Mouse (Mus musculus) heart, postnatal 0 days (tissue): ENCODE measurements around the gene Il25. TPM values are rescaled to one million over a fixed set of nuclear protein-coding genes. Genes with fewer than 3 reads are reported as not detected.
A peak's percentile ranks its signal among the peaks of the same experiment; 100 is the strongest.
"Not testable (repeated sequence)": the region's sequence is repeated elsewhere in the genome, so short reads cannot be mapped to it uniquely, and the experiment has no call there.

Experiments
- ATAC-seq: fragments of 200-750 bp; cut with Nextera tagmentation; 2 replicates; pipeline ENCODE4 v1.8.0; 2017; ENCODE audit warnings: low read depth, moderate number of reproducible peaks, moderate library complexity; ENCODE audit not compliant: insufficient read depth
- DNase-seq: peaks from one replicate; pipeline ENCODE4 v3.0.0-alpha.2; 2016; ENCODE audit warnings: low spot score
- H3K27ac ChIP-seq: fragments of 300-500 bp; sonication (generic); 2 replicates; pipeline ENCODE4 v1.5.1; 2014; ENCODE audit warnings: low read depth, mild to moderate bottlenecking
- H3K27me3 ChIP-seq: fragments of 300-500 bp; sonication (generic); 2 replicates; pipeline ENCODE4 v1.6.1; 2014; ENCODE audit warnings: low read length, mixed read lengths; ENCODE audit not compliant: control insufficient read depth, insufficient read depth
- H3K36me3 ChIP-seq: fragments of 300-500 bp; sonication (generic); replicated peaks from 2 replicates; pipeline ENCODE4 v1.6.1; 2014; ENCODE audit warnings: low read length, mixed read lengths; ENCODE audit not compliant: control insufficient read depth, insufficient read depth
- H3K4me1 ChIP-seq: fragments of 300-500 bp; sonication (generic); 2 replicates; pipeline ENCODE4 v1.6.1; 2014; ENCODE audit warnings: antibody characterized with exemption; ENCODE audit not compliant: control insufficient read depth, insufficient read depth
- H3K4me2 ChIP-seq: fragments of 300-500 bp; sonication (generic); 2 replicates; pipeline ENCODE4 v1.6.1; 2014; ENCODE audit warnings: low read depth, mild to moderate bottlenecking, low read length, moderate library complexity
- H3K4me3 ChIP-seq: fragments of 300-500 bp; sonication (generic); 2 replicates; pipeline ENCODE4 v1.5.1; 2014; ENCODE audit warnings: low read depth, low read length
- H3K9ac ChIP-seq: fragments of 300-500 bp; sonication (generic); replicated peaks from 2 replicates; pipeline ENCODE4 v1.6.1; 2014; ENCODE audit warnings: low read depth, low read length, mixed read lengths
- H3K9me3 ChIP-seq: fragments of 300-500 bp; sonication (generic); replicated peaks from 2 replicates; pipeline ENCODE4 v1.6.1; 2016; ENCODE audit warnings: low read length; ENCODE audit not compliant: control insufficient read depth
- CTCF ChIP-seq: IDR thresholded peaks from 2 replicates; pipeline ENCODE4 v1.5.1; 2016; ENCODE audit warnings: antibody characterized with exemption, control low read depth, low read depth
- EP300 ChIP-seq: IDR thresholded peaks from 2 replicates; pipeline ENCODE4 v1.6.1; 2016; ENCODE audit warnings: antibody characterized with exemption, low read depth
- WGBS: fragments of 180-500 bp; shearing (Covaris S2); extraction: QIAGEN DNeasy Blood & Tissue Kit; methylation state at CpG from one replicate; pipeline ENCODE4 v1.1.7; 2014; 5-methylcytosine and 5-hydroxymethylcytosine counted together
- polyA plus RNA-seq: library from polyadenylated mRNA; unstranded; fragments of >200 nt; fragmentation: Nextera tagmentation; extraction: Ambion mirVana; gene quantifications from 2 replicates; pipeline ENCODE4 v1.2.1, GENCODE M21; 2015
- total RNA-seq: library from RNA; depleted of rRNA; stranded (reverse); fragments of >200 nt; gene quantifications from 2 replicates; pipeline ENCODE4 v1.2.3, GENCODE M21; 2014; ENCODE audit warnings: low replicate concordance

The Il25 gene
- total and polyA plus RNA-seq, 2 experiments from 2014 or later: 0.11 TPM; not detected in 1

- Histone ChIP-seq H3K4me3 (peak overlapping the region; percentile 70), H3K4me1 (no peaks in the 10 kb centered on the region), H3K9ac (peak overlapping the region; percentile 98), H3K27me3 (no peaks in the 10 kb centered on the region), H3K27ac (peak overlapping the region; percentile 96), H3K36me3 (peaks cover 51% of the 10 kb centered on the region), H3K9me3 (no peaks in the 10 kb centered on the region), H3K4me2 (peak overlapping the region; percentile 58)
- no peak for TF ChIP-seq CTCF
- TF ChIP-seq EP300: 0 out of 2 replicates have a peak, but pooled peaks have one; percentile 14
- DNase-seq (no peak), ATAC-seq (no peak)
- WGBS: 33% methylated on average over 15 of the region's 15 CpGs
These were observed 32.5 kb downstream of the Il25 start for GRCm38 (mm10) chr14:54965044-54965443.

DNA sequence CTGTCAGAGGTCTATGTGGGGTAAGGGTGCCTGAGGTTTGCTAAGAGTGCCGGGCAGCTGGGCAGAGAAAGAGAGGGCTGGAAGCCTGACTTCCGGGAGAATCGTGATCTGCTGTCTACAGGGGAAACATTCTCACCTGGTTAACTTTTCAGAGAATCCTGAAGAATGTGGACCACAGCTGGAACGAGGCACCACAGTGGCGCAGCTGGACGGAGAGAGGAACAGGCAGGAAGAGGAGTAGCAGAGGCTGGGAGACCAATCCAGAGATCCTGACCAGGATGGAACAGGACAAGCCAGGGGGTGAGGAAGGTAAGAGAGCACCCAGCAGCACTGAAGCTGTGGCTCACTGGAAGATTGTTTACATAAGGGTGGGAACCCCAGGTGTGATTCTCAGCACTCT lies 33.1 kb downstream of the Il25 start:
- TF ChIP-seq CTCF (no peak), EP300 (no peak)
- 31% methylated on average over 6 of the region's 6 CpGs for WGBS

GRCm38 (mm10) chr14:54966320-54966977 lies 34.0 kb downstream of the Il25 start, which contains the start of gene Myh6:
Gene Myh6, minus strand, starts transcription at chr14:54966927.
- H3K4me1 ChIP-seq: no peaks in the 10 kb centered on the region
- ATAC-seq: peak; percentile 59
- TF ChIP-seq CTCF (no peak), EP300 (peak; percentile 95)
- no peaks in the 10 kb centered on the region for H3K9me3 ChIP-seq
- H3K36me3 ChIP-seq: peaks cover 49% of the 10 kb centered on the region
- H3K9ac ChIP-seq: peak within 1 kb of the TSS; percentile 98
- no peaks in the 10 kb centered on the region for H3K27me3 ChIP-seq
- DNase-seq: peak; percentile 97
- H3K27ac ChIP-seq: peak within 1 kb of the TSS; percentile 96
- WGBS: 34% methylated on average over 7 of the region's 7 CpGs
- H3K4me2 ChIP-seq: peak within 1 kb of the TSS; percentile 58
- H3K4me3 ChIP-seq: peak within 1 kb of the TSS; percentile 70

More for the DNA sequence above, 33.1 kb downstream of the Il25 start:
- H3K9ac ChIP-seq: peak overlapping the region; percentile 98
- H3K4me3 ChIP-seq: peak overlapping the region; percentile 70
- H3K27ac ChIP-seq: peak overlapping the region; percentile 96
- no peaks in the 10 kb centered on the region for H3K4me1 ChIP-seq
- H3K36me3 ChIP-seq: peaks cover 50% of the 10 kb centered on the region
- no peak for DNase-seq
- H3K27me3 ChIP-seq: no peaks in the 10 kb centered on the region
- H3K9me3 ChIP-seq: no peaks in the 10 kb centered on the region
- H3K4me2 ChIP-seq: peak overlapping the region; percentile 58
- ATAC-seq: no peak

DNA sequence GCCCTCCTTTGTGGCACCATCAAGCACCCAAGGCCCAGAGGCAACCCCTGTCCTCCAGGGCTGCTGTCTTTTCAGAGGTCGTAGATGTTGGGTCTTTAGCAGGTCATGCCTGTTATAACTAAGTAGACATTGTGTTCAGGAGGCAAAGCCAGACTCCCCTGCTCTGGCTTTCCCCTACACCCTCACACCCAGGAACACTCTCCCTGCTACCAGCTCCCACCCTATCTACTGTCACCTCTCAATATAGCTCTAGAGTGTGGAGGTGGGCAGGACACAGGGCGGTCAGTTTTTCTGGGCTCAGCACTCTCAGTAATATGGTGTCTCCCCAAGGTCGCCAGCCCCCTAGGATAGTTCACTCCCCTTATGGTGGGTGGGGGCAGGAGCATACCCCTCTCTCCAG lies 35.4 kb downstream of the Il25 start:
- Histone ChIP-seq H3K27ac (peak overlapping the region; percentile 96), H3K9me3 (no peaks in the 10 kb centered on the region), H3K4me2 (peak overlapping the region; percentile 57), H3K4me1 (no peaks in the 10 kb centered on the region), H3K27me3 (no peaks in the 10 kb centered on the region), H3K4me3 (peak overlapping the region; percentile 52), H3K9ac (peak overlapping the region; percentile 77), H3K36me3 (peaks cover 50% of the 10 kb centered on the region)
- DNase-seq: peak; percentile 88
- peak; percentile 34 for ATAC-seq
- TF ChIP-seq EP300 (no peak), CTCF (no peak)
- WGBS: 43% methylated on average over 3 of the region's 3 CpGs

- H3K4me2 ChIP-seq: peak overlapping the region; percentile 61
- peak; percentile 95 for DNase-seq
- ATAC-seq: peak; percentile 62
- H3K9me3 ChIP-seq: no peaks in the 10 kb centered on the region
- peak overlapping the region; percentile 52 for H3K4me3 ChIP-seq
- peaks cover 50% of the 10 kb centered on the region for H3K36me3 ChIP-seq
- TF ChIP-seq EP300 (peak; percentile 98), CTCF (0 out of 2 replicates have a peak, but pooled peaks have one; percentile 10)
- H3K9ac ChIP-seq: peak overlapping the region; percentile 77
- peak overlapping the region; percentile 96 for H3K27ac ChIP-seq
- H3K4me1 ChIP-seq: no peaks in the 10 kb centered on the region
- H3K27me3 ChIP-seq: no peaks in the 10 kb centered on the region
These were observed 35.8 kb downstream of the Il25 start for GRCm38 (mm10) chr14:54968344-54968743.

DNA sequence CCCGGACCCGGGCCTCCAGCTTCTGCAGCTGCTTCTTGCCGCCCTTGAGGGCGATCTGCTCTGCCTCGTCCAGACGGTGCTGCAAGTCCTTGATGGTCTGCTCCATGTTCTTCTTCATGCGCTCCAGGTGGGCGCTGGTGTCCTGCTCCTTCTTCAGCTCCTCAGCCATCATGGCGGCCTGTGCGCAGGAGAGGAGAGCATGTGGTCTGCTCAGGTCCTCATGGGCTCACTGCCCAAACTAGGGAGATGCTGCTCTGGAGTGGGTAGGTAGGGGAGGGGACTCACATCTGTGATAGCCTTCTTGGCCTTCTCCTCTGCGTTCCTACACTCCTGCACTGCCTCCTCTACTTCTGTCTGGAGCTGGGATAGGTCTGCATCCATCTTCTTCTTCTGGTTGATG lies 40.3 kb downstream of the Il25 start:
- Histone ChIP-seq H3K36me3 (peaks cover 62% of the 10 kb centered on the region), H3K4me3 (peak overlapping the region; percentile 52; the same call in 1 of the 2 replicates), H3K9ac (peak overlapping the region; percentile 60; the same call in 1 of the 2 replicates), H3K4me2 (peak overlapping the region; percentile 61), H3K27ac (peak overlapping the region; percentile 96)
- WGBS: 54% methylated on average over 6 of the region's 11 CpGs
- not testable (repeated sequence) for ATAC-seq, H3K4me1 ChIP-seq, H3K9me3 ChIP-seq, H3K27me3 ChIP-seq, DNase-seq
